Mouse (Mus musculus) embryonic facial prominence, embryonic 12.5 days (tissue): ENCODE results near the gene Tdrd7. TPM values are rescaled to one million over a fixed set of nuclear protein-coding genes. Genes with fewer than 3 reads are reported as not detected.

Source experiments
- ATAC-seq: fragments of 200-750 bp; cut with Nextera tagmentation; 2 replicates; pipeline ENCODE4 v1.8.0; 2017; ENCODE audit not compliant: insufficient number of reproducible peaks, insufficient read depth, low FRiP score, low TSS enrichment
- H3K27ac ChIP-seq: fragments of 300-500 bp; sonication (generic); 2 replicates; pipeline ENCODE4 v1.5.1; 2016; ENCODE audit warnings: mild to moderate bottlenecking
- H3K27me3 ChIP-seq: fragments of 300-500 bp; sonication (generic); 2 replicates; pipeline ENCODE4 v1.6.1; 2016; ENCODE audit warnings: mild to moderate bottlenecking, moderate library complexity
- H3K36me3 ChIP-seq: fragments of 300-500 bp; sonication (generic); 2 replicates; pipeline ENCODE4 v1.6.1; 2016; ENCODE audit warnings: mild to moderate bottlenecking
- H3K4me1 ChIP-seq: fragments of 300-500 bp; sonication (generic); 2 replicates; pipeline ENCODE4 v1.6.1; 2016
- H3K4me2 ChIP-seq: fragments of 300-500 bp; sonication (generic); replicated peaks from 2 replicates; pipeline ENCODE4 v1.6.1; 2016; ENCODE audit warnings: mild to moderate bottlenecking, moderate library complexity
- H3K4me3 ChIP-seq: fragments of 300-500 bp; sonication (generic); 2 replicates; pipeline ENCODE4 v1.5.1; 2016; ENCODE audit warnings: mild to moderate bottlenecking
- H3K9ac ChIP-seq: fragments of 300-500 bp; sonication (generic); 2 replicates; pipeline ENCODE4 v1.6.1; 2016; ENCODE audit warnings: mild to moderate bottlenecking, moderate library complexity
- H3K9me3 ChIP-seq: fragments of 300-500 bp; sonication (generic); 2 replicates; pipeline ENCODE4 v1.6.1; 2016; ENCODE audit warnings: mild to moderate bottlenecking, moderate library complexity
- WGBS: fragments of 180-500 bp; shearing (Covaris S2); methylation state at CpG from one replicate; pipeline ENCODE4 v1.1.7; 2016; 5-methylcytosine and 5-hydroxymethylcytosine counted together
- polyA plus RNA-seq: library from polyadenylated mRNA; unstranded; fragments of >200 nt; fragmentation: Nextera tagmentation; extraction: Ambion mirVana; gene quantifications from 2 replicates; pipeline ENCODE4 v1.2.1, GENCODE M21; 2016

Gene Tdrd7
- polyA plus RNA-seq: 9.3 and 13.2 TPM in 2 replicates

DNA sequence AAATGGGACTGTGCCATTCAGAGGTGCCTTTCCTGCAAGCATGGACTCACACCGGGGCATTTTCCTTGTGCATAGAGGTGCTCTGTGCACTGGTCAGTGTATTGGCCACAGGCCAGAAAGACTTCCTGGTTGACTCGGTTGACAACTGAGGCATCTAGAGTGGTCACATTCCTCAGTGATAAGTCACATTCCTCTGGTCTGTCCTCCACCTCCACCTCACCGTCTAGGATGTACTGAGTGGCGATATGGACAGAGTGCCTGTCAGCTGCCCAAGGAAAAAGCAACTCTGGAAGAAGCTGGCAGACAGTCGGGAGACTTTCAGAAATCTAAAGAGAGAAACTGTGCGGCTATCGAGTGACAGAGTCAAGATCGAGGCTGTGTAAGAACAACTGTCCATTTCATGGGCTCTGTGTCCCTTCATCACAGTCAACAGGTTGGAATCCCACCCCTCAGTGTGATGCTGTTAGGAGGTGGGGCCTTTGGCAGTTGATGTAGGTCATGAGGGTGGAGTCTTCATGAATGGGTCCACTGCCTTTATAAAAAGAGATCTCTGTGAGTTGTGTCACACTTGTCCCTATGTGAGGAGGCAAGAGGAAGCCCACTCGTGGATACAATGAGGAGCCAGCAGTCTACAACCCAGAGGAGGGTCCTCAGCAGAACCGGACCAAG lies at the start of gene Tdrd7:
Gene Tdrd7, plus strand, starts transcription at position 564 of the 669 bp plus-strand sequence.
- Histone ChIP-seq H3K27ac (no peak within 1 kb of the TSS), H3K4me3 (no peak within 1 kb of the TSS), H3K9me3 (no peaks in the 10 kb centered on the region), H3K9ac (no peak within 1 kb of the TSS), H3K27me3 (0 out of 2 replicates have a peak, but pooled peaks cover 3% of the 10 kb centered on the region), H3K4me2 (0 out of 2 replicates have a peak within 1 kb of the TSS, but pooled peaks have one; percentile 13), H3K4me1 (peaks cover 3% of the 10 kb centered on the region; the same call in 1 of the 2 replicates), H3K36me3 (no peaks in the 10 kb centered on the region)
- ATAC-seq: no peak
- 72% methylated on average over 10 of the region's 10 CpGs for WGBS

DNA sequence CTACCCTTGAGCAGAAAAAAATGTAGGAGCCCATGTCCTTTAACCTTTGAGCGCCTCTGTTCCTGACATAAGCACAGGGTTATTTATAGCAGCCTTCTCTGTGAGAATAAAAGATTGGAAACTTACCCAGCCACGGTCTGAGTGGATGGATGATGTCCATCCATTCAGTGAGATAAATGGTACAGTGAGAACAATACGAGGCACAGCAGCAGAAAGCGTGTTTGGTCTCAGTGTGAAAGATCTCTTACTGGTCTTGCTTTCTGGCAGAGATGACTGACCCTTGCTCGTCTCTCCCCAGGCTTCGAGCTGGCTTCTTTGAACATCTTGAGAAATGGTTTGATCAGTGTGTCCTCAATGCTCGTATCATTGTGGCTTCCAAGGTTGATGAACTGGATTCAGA lies 48.0 kb upstream of the Tdrd7 start:
- no peak for ATAC-seq
- H3K27me3 ChIP-seq: no peaks in the 10 kb centered on the region
- no peak overlapping the region for H3K9ac ChIP-seq
- 81% methylated on average over 7 of the region's 7 CpGs for WGBS
- H3K36me3 ChIP-seq: no peaks in the 10 kb centered on the region
- no peak overlapping the region for H3K27ac ChIP-seq
- H3K4me1 ChIP-seq: no peaks in the 10 kb centered on the region
- no peak overlapping the region for H3K4me2 ChIP-seq
- no peaks in the 10 kb centered on the region for H3K9me3 ChIP-seq
- no peak overlapping the region for H3K4me3 ChIP-seq

DNA sequence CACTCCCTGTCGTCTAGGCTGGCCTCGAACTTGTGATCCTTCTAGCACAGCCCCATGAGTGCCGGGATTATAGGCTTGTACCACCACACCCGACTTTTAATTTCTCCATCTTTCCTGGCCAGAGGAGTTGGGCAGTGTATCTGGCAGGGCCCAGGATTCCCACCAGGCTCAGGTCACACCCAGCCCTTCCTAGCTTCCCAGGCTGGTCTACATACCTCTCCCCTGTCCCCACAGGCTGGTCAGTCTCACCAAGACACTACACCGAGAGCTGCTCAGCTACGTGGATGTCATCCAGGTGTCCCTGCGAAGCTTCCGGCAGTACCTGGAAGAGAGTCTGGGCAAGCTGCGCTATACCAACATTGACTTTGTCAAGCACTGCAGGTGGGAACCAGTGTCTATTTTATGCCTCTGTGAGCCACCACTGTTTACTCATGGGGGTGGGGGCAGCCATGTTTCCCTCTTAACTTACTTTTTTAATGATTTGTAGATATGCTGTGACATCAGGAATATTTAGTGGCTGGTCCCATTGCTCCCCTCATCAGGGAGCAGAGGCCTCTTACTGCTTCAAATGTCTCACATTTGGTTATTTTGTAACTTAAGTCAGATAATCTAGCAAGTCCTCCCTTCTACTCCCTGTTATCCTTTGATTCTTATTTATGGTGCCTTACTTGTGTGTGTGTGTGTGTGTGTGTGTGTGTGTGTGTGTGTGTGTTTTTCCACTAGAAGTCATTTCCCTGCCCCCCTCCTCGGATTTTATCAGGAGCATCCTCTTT lies 43.3 kb upstream of the Tdrd7 start:
- H3K36me3 ChIP-seq: no peaks in the 10 kb centered on the region
- H3K4me2 ChIP-seq: no peak overlapping the region
- no peaks in the 10 kb centered on the region for H3K9me3 ChIP-seq
- WGBS: 86% methylated on average over 10 of the region's 10 CpGs
- H3K9ac ChIP-seq: no peak overlapping the region
- no peak overlapping the region for H3K27ac ChIP-seq
- no peak overlapping the region for H3K4me3 ChIP-seq
- no peaks in the 10 kb centered on the region for H3K4me1 ChIP-seq
- no peak for ATAC-seq
- H3K27me3 ChIP-seq: no peaks in the 10 kb centered on the region

DNA sequence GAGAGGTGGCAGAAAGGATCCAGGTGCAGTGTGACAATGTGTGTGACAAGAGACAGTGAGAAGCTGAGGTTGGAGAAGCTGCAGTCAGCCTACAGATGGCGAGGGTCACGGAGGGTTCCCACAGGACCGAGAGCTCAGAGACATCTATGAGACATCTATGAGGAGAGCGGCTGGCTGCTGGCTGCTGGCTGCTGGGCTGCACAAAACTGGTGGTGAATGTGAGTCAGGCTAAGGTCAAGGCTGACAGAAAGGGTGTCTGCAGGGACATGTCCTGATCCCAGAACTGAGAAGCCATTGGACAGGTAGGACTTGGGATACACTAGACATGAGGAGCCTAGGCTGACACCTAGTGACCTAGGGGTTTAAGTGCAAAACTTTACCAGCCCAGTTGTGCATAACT lies 41.1 kb upstream of the Tdrd7 start:
- Histone ChIP-seq H3K36me3 (no peaks in the 10 kb centered on the region), H3K27ac (no peak overlapping the region), H3K9me3 (no peaks in the 10 kb centered on the region), H3K9ac (no peak overlapping the region), H3K4me2 (no peak overlapping the region), H3K4me1 (no peaks in the 10 kb centered on the region), H3K27me3 (no peaks in the 10 kb centered on the region), H3K4me3 (no peak overlapping the region)
- 87% methylated on average over 4 of the region's 4 CpGs for WGBS
- no peak for ATAC-seq

GRCm38 (mm10) chr4:45928561-45928960 lies 36.6 kb upstream of the Tdrd7 start:
- no peaks in the 10 kb centered on the region for H3K36me3 ChIP-seq
- no peak overlapping the region for H3K4me2 ChIP-seq
- H3K9ac ChIP-seq: no peak overlapping the region
- 70% methylated on average over 4 of the region's 4 CpGs for WGBS
- no peak for ATAC-seq
- no peaks in the 10 kb centered on the region for H3K9me3 ChIP-seq
- no peak overlapping the region for H3K27ac ChIP-seq
- H3K4me1 ChIP-seq: no peaks in the 10 kb centered on the region
- no peaks in the 10 kb centered on the region for H3K27me3 ChIP-seq
- H3K4me3 ChIP-seq: no peak overlapping the region

DNA sequence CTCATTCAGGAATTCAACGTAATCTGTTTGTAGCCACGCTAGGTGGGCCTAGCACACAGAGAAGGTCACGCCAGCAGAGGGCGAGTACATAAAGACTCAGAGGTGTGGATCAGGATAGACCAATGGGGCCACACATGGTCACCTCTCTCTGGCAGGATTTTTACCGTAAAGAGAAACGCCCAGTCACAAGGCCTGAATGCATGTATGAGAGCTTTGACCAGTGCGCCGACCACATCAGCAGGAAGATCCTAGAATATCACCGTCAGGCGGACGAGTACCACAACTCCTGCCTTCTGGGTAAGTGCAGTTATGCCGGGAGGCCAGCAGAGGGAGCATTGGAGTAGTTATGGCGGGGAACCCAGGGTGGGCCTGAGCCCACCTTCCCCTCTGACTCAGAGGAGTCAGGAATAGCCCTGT lies 23.5 kb upstream of the Tdrd7 start:
- H3K4me1 ChIP-seq: no peaks in the 10 kb centered on the region
- H3K9ac ChIP-seq: no peak overlapping the region
- H3K27me3 ChIP-seq: no peaks in the 10 kb centered on the region
- no peaks in the 10 kb centered on the region for H3K9me3 ChIP-seq
- peak; percentile 64; the same call in 1 of the 2 replicates for ATAC-seq
- no peaks in the 10 kb centered on the region for H3K36me3 ChIP-seq
- no peak overlapping the region for H3K4me2 ChIP-seq
- H3K4me3 ChIP-seq: no peak overlapping the region
- H3K27ac ChIP-seq: no peak overlapping the region
- 28% methylated on average over 13 of the region's 13 CpGs for WGBS

- no peak for ATAC-seq
- Histone ChIP-seq H3K27me3 (no peaks in the 10 kb centered on the region), H3K36me3 (no peaks in the 10 kb centered on the region), H3K4me1 (no peaks in the 10 kb centered on the region), H3K27ac (no peak overlapping the region), H3K9ac (no peak overlapping the region), H3K4me3 (no peak overlapping the region), H3K4me2 (no peak overlapping the region), H3K9me3 (no peaks in the 10 kb centered on the region)
- 77% methylated on average over 8 of the region's 8 CpGs for WGBS
Measured at GRCm38 (mm10) chr4:45947729-45948128, 17.4 kb upstream of the Tdrd7 start.

DNA sequence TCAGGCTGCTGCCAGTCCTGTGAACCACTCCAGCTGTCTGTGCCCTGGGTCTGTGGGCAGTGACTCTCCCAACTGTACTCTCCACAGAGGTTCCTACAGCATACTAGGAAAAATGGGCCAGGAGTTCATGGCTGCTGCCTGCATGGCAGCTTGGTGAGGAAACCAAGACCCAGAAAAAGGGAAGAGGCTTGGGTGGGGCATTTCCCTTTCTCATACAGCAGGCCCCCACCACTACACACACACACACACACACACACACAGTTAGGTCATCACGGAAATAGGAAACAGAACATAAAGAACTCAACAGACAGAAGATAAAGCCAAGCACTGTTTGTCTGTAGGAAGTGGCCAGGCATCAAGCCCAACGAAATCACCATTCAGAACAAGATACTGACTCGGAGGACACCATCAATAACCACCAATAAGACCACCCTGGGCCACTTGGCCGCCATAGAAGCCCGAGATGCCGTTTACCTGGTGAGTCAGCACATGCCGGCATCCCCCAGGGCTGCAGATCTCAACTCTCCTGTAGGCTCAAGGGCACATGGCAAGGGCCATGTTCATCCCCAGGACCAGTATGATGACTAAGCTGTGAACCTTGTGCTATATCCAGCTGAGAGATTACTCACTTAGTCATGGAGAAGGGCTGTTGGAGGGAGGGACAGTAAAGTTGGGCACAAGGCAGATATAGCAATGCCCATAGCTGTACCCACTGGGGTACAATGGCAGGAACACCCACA lies 15.9 kb upstream of the Tdrd7 start:
- no peaks in the 10 kb centered on the region for H3K36me3 ChIP-seq
- 85% methylated on average over 7 of the region's 7 CpGs for WGBS
- H3K27me3 ChIP-seq: no peaks in the 10 kb centered on the region
- no peak overlapping the region for H3K4me2 ChIP-seq
- ATAC-seq: no peak
- H3K27ac ChIP-seq: no peak overlapping the region
- no peaks in the 10 kb centered on the region for H3K9me3 ChIP-seq
- H3K9ac ChIP-seq: no peak overlapping the region
- H3K4me3 ChIP-seq: no peak overlapping the region
- H3K4me1 ChIP-seq: no peaks in the 10 kb centered on the region

DNA sequence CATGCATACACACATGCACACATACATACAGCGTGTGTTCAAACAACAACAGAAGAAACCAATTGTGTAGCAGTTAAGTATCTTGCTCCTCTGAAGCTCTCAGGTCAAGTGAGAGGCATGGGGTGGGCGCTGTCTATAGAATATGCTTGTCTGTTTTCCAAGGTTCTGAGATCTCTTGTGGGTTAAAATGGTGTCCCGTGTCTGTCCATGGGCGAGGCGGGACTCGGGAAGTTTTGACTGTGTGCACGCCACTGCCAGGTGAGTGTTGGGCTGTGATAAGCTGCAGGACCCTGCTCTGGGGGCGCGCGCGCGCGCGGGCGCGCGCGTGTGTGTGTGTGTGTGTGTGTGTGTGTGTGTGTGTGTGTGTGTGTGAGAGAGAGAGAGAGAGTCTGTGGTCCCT lies 13.3 kb upstream of the Tdrd7 start:
- Histone ChIP-seq H3K4me3 (no peak overlapping the region), H3K4me2 (no peak overlapping the region), H3K36me3 (no peaks in the 10 kb centered on the region), H3K27ac (no peak overlapping the region), H3K9me3 (no peaks in the 10 kb centered on the region), H3K27me3 (no peaks in the 10 kb centered on the region), H3K9ac (no peak overlapping the region), H3K4me1 (no peaks in the 10 kb centered on the region)
- whole genome bisulfite sequencing: 94% methylated on average over 17 of the region's 18 CpGs
- no peak for ATAC-seq

DNA sequence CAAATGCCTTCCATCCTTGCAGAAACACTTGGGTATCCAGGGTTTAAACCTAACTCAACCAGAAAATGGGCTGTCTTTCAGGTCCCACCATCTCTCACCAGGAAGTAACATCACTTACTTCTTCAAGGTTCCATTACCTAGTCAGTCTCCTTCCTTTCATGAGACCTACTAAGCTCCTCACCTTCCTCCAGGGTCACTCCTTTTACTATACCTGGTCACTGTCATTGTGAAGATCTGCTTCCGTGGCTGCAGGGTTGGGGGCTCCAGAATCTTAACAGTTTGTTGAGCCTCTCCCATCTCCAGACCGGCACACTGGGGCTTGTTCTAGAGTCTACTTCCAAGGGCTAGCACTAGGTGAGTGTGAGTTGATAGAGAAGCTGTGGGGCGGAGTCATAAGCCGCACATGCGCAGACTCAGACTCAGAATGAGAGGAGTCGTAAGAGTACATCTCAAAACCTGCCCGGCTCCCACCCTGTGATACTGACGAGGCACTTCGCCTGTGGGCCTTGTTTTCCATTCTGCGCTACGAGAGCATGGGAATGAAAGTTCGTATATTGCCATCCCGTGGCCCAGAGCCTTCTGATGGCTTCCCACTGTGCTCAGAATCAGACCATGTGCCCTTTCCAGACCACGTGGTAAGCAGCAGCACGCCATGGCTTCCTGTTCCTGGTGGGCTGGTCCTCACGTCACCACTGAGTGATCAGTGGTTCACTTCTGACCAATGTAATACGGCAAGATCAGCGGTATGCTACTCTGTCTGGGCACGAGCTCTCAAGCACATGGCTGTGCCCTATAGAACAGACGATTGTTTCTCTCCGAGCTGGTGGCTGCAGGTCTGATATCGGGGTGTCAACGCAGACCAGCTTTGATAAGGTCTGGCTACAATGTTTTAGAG lies 11.9 kb upstream of the Tdrd7 start:
- no peaks in the 10 kb centered on the region for H3K9me3 ChIP-seq
- no peaks in the 10 kb centered on the region for H3K27me3 ChIP-seq
- H3K9ac ChIP-seq: no peak overlapping the region
- H3K4me3 ChIP-seq: no peak overlapping the region
- 93% methylated on average over 23 of the region's 23 CpGs for WGBS
- no peaks in the 10 kb centered on the region for H3K4me1 ChIP-seq
- no peak for ATAC-seq
- H3K36me3 ChIP-seq: no peaks in the 10 kb centered on the region
- no peak overlapping the region for H3K27ac ChIP-seq
- H3K4me2 ChIP-seq: no peak overlapping the region

DNA sequence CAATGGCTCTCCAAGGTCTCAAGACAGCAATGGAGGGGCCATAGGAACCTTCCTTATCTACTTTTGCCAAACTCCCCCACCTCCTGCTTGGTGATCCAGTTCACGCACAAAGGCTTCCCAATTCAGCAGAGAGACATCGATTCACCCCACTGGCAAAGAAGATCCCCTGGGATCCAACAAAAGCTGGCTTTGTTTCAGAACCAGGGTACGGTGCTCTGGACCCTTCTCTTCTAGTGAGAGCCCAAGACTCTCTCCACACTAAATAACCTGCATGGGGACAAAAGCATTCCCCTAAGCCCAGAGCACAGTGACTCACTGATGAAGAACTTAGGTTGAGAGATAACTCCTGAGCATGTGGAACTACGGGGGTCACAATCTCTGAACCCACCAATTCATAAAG lies 9.9 kb upstream of the Tdrd7 start:
- Histone ChIP-seq H3K4me3 (no peak overlapping the region), H3K9ac (no peak overlapping the region), H3K4me1 (no peaks in the 10 kb centered on the region), H3K27me3 (no peaks in the 10 kb centered on the region), H3K9me3 (no peaks in the 10 kb centered on the region), H3K4me2 (no peak overlapping the region), H3K36me3 (no peaks in the 10 kb centered on the region), H3K27ac (no peak overlapping the region)
- 74% methylated on average over 4 of the region's 4 CpGs for WGBS
- no peak for ATAC-seq
